Mouse (Mus musculus): ENCODE results near the gene Rnf220. TPM values are rescaled to one million over a fixed set of nuclear protein-coding genes. Genes with fewer than 3 reads are reported as not detected.

The Rnf220 gene
- polyA plus RNA-seq, 1 experiment, result 217 TPM

GRCm38 (mm10) chr4:117527116-117527899 is 30.5 kb upstream of the Rnf220 start:
- no peak for TF ChIP-seq CTCF (IDR thresholded peaks at IDR 0.05; ENCODE audit: extremely low read depth, insufficient read depth, low read length)
- TF ChIP-seq POLR2A (IDR thresholded peaks at IDR 0.05; ENCODE audit: extremely low read depth, insufficient read depth, low read length), result no peak
- H3K27ac ChIP-seq (ENCODE audit: insufficient read depth, low read length), result no peak overlapping the region
- H3K4me3 ChIP-seq (ENCODE audit: insufficient read depth, low read length), result no peak overlapping the region
- no peaks in the 10 kb centered on the region for H3K4me1 ChIP-seq (ENCODE audit: control insufficient read depth, insufficient read depth, low read length)

DNA sequence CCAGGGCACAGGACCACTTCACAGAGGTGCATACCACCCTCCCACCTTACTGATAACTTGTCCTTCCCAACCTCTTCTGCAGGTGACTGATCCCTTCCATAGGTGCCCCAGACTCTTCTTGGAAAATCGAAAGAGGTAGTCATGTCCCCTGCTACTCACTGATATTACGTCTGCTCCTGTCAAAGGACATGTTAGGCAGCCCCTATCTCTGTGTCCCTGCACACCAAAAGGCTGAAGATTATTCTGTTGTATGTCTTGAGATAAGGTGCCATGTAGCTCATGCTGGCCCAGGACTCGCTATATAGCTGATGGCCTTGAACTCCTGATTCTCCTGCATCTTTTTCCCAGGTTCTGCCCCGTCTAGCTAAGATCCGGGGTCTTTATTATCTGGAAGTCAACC is 29.1 kb upstream of the Rnf220 start:
- no peaks in the 10 kb centered on the region for H3K4me1 ChIP-seq (ENCODE audit: control insufficient read depth, insufficient read depth, low read length)
- H3K4me3 ChIP-seq (ENCODE audit: insufficient read depth, low read length), result no peak overlapping the region
- TF ChIP-seq CTCF (IDR thresholded peaks at IDR 0.05; ENCODE audit: extremely low read depth, insufficient read depth, low read length) (no peak), POLR2A (IDR thresholded peaks at IDR 0.05; ENCODE audit: extremely low read depth, insufficient read depth, low read length) (no peak)
- no peak overlapping the region for H3K27ac ChIP-seq (ENCODE audit: insufficient read depth, low read length)

DNA sequence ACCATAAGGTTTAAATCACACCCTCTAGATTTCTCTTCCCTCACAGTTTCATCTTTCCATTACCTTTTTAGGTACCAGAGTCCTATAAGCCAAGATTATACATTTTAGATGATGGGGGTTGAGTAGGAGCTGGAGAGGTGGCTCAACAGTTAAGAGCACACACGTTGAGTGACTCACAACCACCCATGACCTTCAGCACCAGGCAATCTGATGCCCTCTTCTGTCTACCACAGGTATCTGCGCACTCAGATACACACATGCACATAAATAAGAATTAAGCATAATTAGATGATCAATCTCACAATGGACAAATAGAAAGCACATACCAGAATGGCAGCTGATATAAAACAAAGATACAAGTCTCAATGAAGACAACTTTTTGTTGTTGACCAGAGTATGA is 24.5 kb upstream of the Rnf220 start:
- Histone ChIP-seq H3K4me3 (ENCODE audit: insufficient read depth, low read length) (no peak overlapping the region), H3K27ac (ENCODE audit: insufficient read depth, low read length) (no peak overlapping the region), H3K4me1 (ENCODE audit: control insufficient read depth, insufficient read depth, low read length) (no peaks in the 10 kb centered on the region)
- TF ChIP-seq CTCF (IDR thresholded peaks at IDR 0.05; ENCODE audit: extremely low read depth, insufficient read depth, low read length) (no peak), POLR2A (IDR thresholded peaks at IDR 0.05; ENCODE audit: extremely low read depth, insufficient read depth, low read length) (no peak)

GRCm38 (mm10) chr4:117518246-117518645 is 21.4 kb upstream of the Rnf220 start:
- no peaks in the 10 kb centered on the region for H3K4me1 ChIP-seq (ENCODE audit: control insufficient read depth, insufficient read depth, low read length)
- H3K27ac ChIP-seq (ENCODE audit: insufficient read depth, low read length), result no peak overlapping the region
- no peak overlapping the region for H3K4me3 ChIP-seq (ENCODE audit: insufficient read depth, low read length)
- TF ChIP-seq POLR2A (IDR thresholded peaks at IDR 0.05; ENCODE audit: extremely low read depth, insufficient read depth, low read length) (no peak), CTCF (IDR thresholded peaks at IDR 0.05; ENCODE audit: extremely low read depth, insufficient read depth, low read length) (no peak)

- Histone ChIP-seq H3K4me3 (ENCODE audit: insufficient read depth, low read length) (no peak overlapping the region), H3K4me1 (ENCODE audit: control insufficient read depth, insufficient read depth, low read length) (no peaks in the 10 kb centered on the region), H3K27ac (ENCODE audit: insufficient read depth, low read length) (no peak overlapping the region)
- TF ChIP-seq POLR2A (IDR thresholded peaks at IDR 0.05; ENCODE audit: extremely low read depth, insufficient read depth, low read length) (no peak), CTCF (IDR thresholded peaks at IDR 0.05; ENCODE audit: extremely low read depth, insufficient read depth, low read length) (no peak)
Measured at GRCm38 (mm10) chr4:117499043-117499442, 2.2 kb upstream of the Rnf220 start.

GRCm38 (mm10) chr4:117495869-117496401 is 917 bp downstream of the Rnf220 start:
- Histone ChIP-seq H3K27ac (ENCODE audit: insufficient read depth, low read length) (no peak overlapping the region), H3K4me1 (ENCODE audit: control insufficient read depth, insufficient read depth, low read length) (no peaks in the 10 kb centered on the region), H3K4me3 (ENCODE audit: insufficient read depth, low read length) (peak overlapping the region; percentile 31)
- TF ChIP-seq POLR2A (IDR thresholded peaks at IDR 0.05; ENCODE audit: extremely low read depth, insufficient read depth, low read length), result no peak
- TF ChIP-seq CTCF (IDR thresholded peaks at IDR 0.05; ENCODE audit: extremely low read depth, insufficient read depth, low read length), result no peak

GRCm38 (mm10) chr4:117494911-117495501 is 1.8 kb downstream of the Rnf220 start:
- no peak for TF ChIP-seq CTCF (IDR thresholded peaks at IDR 0.05; ENCODE audit: extremely low read depth, insufficient read depth, low read length)
- no peak for TF ChIP-seq POLR2A (IDR thresholded peaks at IDR 0.05; ENCODE audit: extremely low read depth, insufficient read depth, low read length)
- H3K4me3 ChIP-seq (ENCODE audit: insufficient read depth, low read length), result peak overlapping the region; percentile 3; the same call in 1 of the 2 replicates
- no peaks in the 10 kb centered on the region for H3K4me1 ChIP-seq (ENCODE audit: control insufficient read depth, insufficient read depth, low read length)
- peak overlapping the region; percentile 91; the same call in 1 of the 2 replicates for H3K27ac ChIP-seq (ENCODE audit: insufficient read depth, low read length)

GRCm38 (mm10) chr4:117493905-117494851 is 2.7 kb downstream of the Rnf220 start:
- Histone ChIP-seq H3K4me1 (ENCODE audit: control insufficient read depth, insufficient read depth, low read length) (no peaks in the 10 kb centered on the region), H3K27ac (ENCODE audit: insufficient read depth, low read length) (0 out of 2 replicates have a peak overlapping the region, but pooled peaks have one; percentile 91), H3K4me3 (ENCODE audit: insufficient read depth, low read length) (peak overlapping the region; percentile 3)
- TF ChIP-seq POLR2A (IDR thresholded peaks at IDR 0.05; ENCODE audit: extremely low read depth, insufficient read depth, low read length) (no peak), CTCF (IDR thresholded peaks at IDR 0.05; ENCODE audit: extremely low read depth, insufficient read depth, low read length) (no peak)

DNA sequence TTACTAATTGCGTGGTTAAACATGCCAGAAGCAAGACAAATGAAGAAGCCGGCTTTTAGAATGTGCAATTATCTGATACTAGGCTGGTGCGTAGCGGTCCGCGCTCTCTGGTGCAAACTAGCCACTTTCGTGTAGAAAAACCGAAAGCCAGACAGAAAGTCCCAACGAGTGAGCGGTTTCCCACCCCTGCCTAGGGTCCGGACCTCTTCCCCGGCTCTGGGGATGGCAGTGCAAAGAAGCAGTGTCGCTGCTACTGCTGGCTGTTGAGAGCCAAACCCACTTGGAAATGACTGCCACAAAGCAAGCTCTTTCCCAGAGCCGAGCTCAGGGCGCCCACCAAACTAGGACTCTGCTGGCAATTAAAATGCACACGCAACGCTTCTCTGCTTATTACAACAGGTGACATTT is 3.7 kb downstream of the Rnf220 start:
- no peak for TF ChIP-seq POLR2A (IDR thresholded peaks at IDR 0.05; ENCODE audit: extremely low read depth, insufficient read depth, low read length)
- Histone ChIP-seq H3K4me3 (ENCODE audit: insufficient read depth, low read length) (no peak overlapping the region), H3K4me1 (ENCODE audit: control insufficient read depth, insufficient read depth, low read length) (no peaks in the 10 kb centered on the region), H3K27ac (ENCODE audit: insufficient read depth, low read length) (no peak overlapping the region)

Measured in cortical plate, adult 2 months (tissue).